In genomic region chr9:65520505-65520876, GRCm38 (mm10) we compare ENCODE assay signal across 10 mouse cellular contexts. TPM values are rescaled to one million over a fixed set of nuclear protein-coding genes. Genes with fewer than 3 reads are reported as not detected.
A peak's percentile ranks its signal among the peaks of the same experiment; 100 is the strongest.
DNase-seq lines count a peak whose midpoint lies in the region; ATAC-seq and TF ChIP-seq lines count a peak whose summit lies in the region.
"Had no signal": no experiment of that assay in that cellular context is flagged by ENCODE, and none has a peak within 500 bp of the region (broad histone marks: within the 10 kb centered on the region; RNA-seq: fewer than 3 reads in every experiment).

No protein-coding gene starts in this region.

- 22% methylated on average over 11 of the region's 11 CpGs for WGBS in heart, embryonic 13.5 days
- WGBS in forebrain, embryonic 15.5 days, result 10% methylated on average over 11 of the region's 11 CpGs
- WGBS in limb, embryonic 12.5 days, result 16% methylated on average over 11 of the region's 11 CpGs

- peaks cover 14% of the 10 kb centered on the region for H3K4me1 ChIP-seq in heart, embryonic 13.5 days
- no peaks in the 10 kb centered on the region for H3K4me1 ChIP-seq in ES-Bruce4 (ENCODE audit: control insufficient read depth, insufficient read depth, low read length)
- peaks cover 18% of the 10 kb centered on the region for H3K4me1 ChIP-seq in forebrain, embryonic 15.5 days
- peaks cover 13% of the 10 kb centered on the region; the same call in 1 of the 2 replicates for H3K4me1 ChIP-seq in limb, embryonic 12.5 days (replicated peaks)

- peaks cover 27% of the 10 kb centered on the region for H3K27me3 ChIP-seq in heart, embryonic 13.5 days (replicated peaks)
- no peaks in the 10 kb centered on the region for H3K27me3 ChIP-seq in ES-Bruce4 (ENCODE audit: control insufficient read depth, insufficient read depth, low read length, poor library complexity, severe bottlenecking)
- no peaks in the 10 kb centered on the region for H3K27me3 ChIP-seq in forebrain, embryonic 15.5 days
- peaks cover 9% of the 10 kb centered on the region for H3K27me3 ChIP-seq in limb, embryonic 12.5 days
- H3K27me3 ChIP-seq: CH12.LX had no signal

- DNase-seq in heart, adult 9 months (ENCODE audit: low spot score in 2 of 2), result no peak
- DNase-seq in thymus, postnatal 25 days, result no peak
- no peak for DNase-seq in retina, embryonic 14.5 days (ENCODE audit: low spot score)

- peak overlapping the region; percentile 67 for H3K4me2 ChIP-seq in heart, embryonic 13.5 days
- H3K4me2 ChIP-seq in forebrain, embryonic 15.5 days (replicated peaks), result peak overlapping the region; percentile 55
- H3K4me2 ChIP-seq in limb, embryonic 12.5 days, result peak overlapping the region; percentile 70

- no peak for TF ChIP-seq POLR2A in ES-Bruce4 (IDR thresholded peaks at IDR 0.05; ENCODE audit: insufficient read depth, low read length)

- H3K27ac ChIP-seq in heart, embryonic 13.5 days (replicated peaks), result no peak overlapping the region
- H3K27ac ChIP-seq in ES-Bruce4 (ENCODE audit: insufficient read depth, low read length), result no peak overlapping the region
- H3K27ac ChIP-seq in forebrain, embryonic 15.5 days (replicated peaks), result peak overlapping the region; percentile 53; the same call in 1 of the 2 replicates
- H3K27ac ChIP-seq in limb, embryonic 12.5 days, result no peak overlapping the region

- peak overlapping the region; percentile 39 for H3K4me3 ChIP-seq in heart, embryonic 13.5 days
- H3K4me3 ChIP-seq in ES-Bruce4 (ENCODE audit: low read depth, low read length), result peak overlapping the region; percentile 43; the same call in 1 of the 2 replicates
- peak overlapping the region; percentile 35 for H3K4me3 ChIP-seq in forebrain, embryonic 15.5 days
- H3K4me3 ChIP-seq in limb, embryonic 12.5 days (replicated peaks), result peak overlapping the region; percentile 37
- H3K4me3 ChIP-seq: myocyte had no signal

- TF ChIP-seq CTCF in ES-Bruce4 (IDR thresholded peaks at IDR 0.05; ENCODE audit: low read depth, low read length), result no peak

- ATAC-seq in heart, embryonic 13.5 days (ENCODE audit: extremely low read depth, insufficient number of reproducible peaks, low FRiP score, low TSS enrichment), result no peak
- ATAC-seq in forebrain, embryonic 15.5 days (replicated peaks), result peak; percentile 70
- no peak for ATAC-seq in limb, embryonic 12.5 days (ENCODE audit: insufficient number of reproducible peaks, insufficient read depth, low FRiP score, low TSS enrichment, low read depth)
- no peak for ATAC-seq in erythroblast, adult 5-6 weeks (replicated peaks; ENCODE audit: low FRiP score, poor library complexity, severe bottlenecking)

- no peaks in the 10 kb centered on the region for H3K9me3 ChIP-seq in heart, embryonic 13.5 days
- H3K9me3 ChIP-seq in ES-Bruce4 (replicated peaks; ENCODE audit: control insufficient read depth, insufficient read depth, low read length, poor library complexity, severe bottlenecking), result no peaks in the 10 kb centered on the region
- H3K9me3 ChIP-seq in forebrain, embryonic 15.5 days, result no peaks in the 10 kb centered on the region
- no peaks in the 10 kb centered on the region for H3K9me3 ChIP-seq in limb, embryonic 12.5 days

- H3K36me3 ChIP-seq in heart, embryonic 13.5 days, result no peaks in the 10 kb centered on the region
- H3K36me3 ChIP-seq in ES-Bruce4 (ENCODE audit: control insufficient read depth, insufficient read depth, low read length, poor library complexity, severe bottlenecking), result no peaks in the 10 kb centered on the region
- H3K36me3 ChIP-seq in forebrain, embryonic 15.5 days, result no peaks in the 10 kb centered on the region
- no peaks in the 10 kb centered on the region for H3K36me3 ChIP-seq in limb, embryonic 12.5 days

- no peak for TF ChIP-seq EP300 in ES-Bruce4 (IDR thresholded peaks at IDR 0.05; ENCODE audit: insufficient read depth, low read depth, low read length)

- peak overlapping the region; percentile 66 for H3K9ac ChIP-seq in heart, embryonic 13.5 days
- 0 out of 2 replicates have a peak overlapping the region, but pooled peaks have one; percentile 8 for H3K9ac ChIP-seq in ES-Bruce4 (ENCODE audit: low read depth, poor library complexity, severe bottlenecking)
- H3K9ac ChIP-seq in forebrain, embryonic 15.5 days (replicated peaks), result peak overlapping the region; percentile 35
- H3K9ac ChIP-seq in limb, embryonic 12.5 days (replicated peaks), result peak overlapping the region; percentile 50; the same call in 1 of the 2 replicates

RNA-seq across cellular contexts. Expression of gene Ankdd1a, which starts 0.5 kb away (rescaled TPM):
- polyA plus RNA-seq in heart, embryonic 13.5 days (2015; fragmentation: Nextera tagmentation; extraction: Ambion mirVana), result not detected in 2 replicates
- not detected in 2 replicates for polyA plus RNA-seq in ES-Bruce4 (2011; ENCODE audit: insufficient read depth, insufficient read length, low read depth, missing spikeins)
- 0.23 and 0.26 TPM in 2 replicates for polyA plus RNA-seq in forebrain, embryonic 15.5 days (2015; fragmentation: Nextera tagmentation; extraction: Ambion mirVana)
- polyA plus RNA-seq in limb, embryonic 12.5 days (2016; fragmentation: Nextera tagmentation; extraction: Ambion mirVana), result not detected in 2 replicates
- total RNA-seq in erythroblast, adult 5-6 weeks (2015; ENCODE audit: low replicate concordance), result not detected in 2 replicates
- total RNA-seq in erythroblast, adult 5-6 weeks (2017; ENCODE audit: low replicate concordance), result not detected in 2 replicates
- total RNA-seq: CH12.LX had no signal

RNA-seq across cellular contexts. Expression of gene Plekho2, which starts 59.3 kb away (rescaled TPM):
- 10.7 and 11.9 TPM in 2 replicates for polyA plus RNA-seq in heart, embryonic 13.5 days (2015; fragmentation: Nextera tagmentation; extraction: Ambion mirVana)
- 6.1 and 6.2 TPM in 2 replicates for polyA plus RNA-seq in ES-Bruce4 (2011; ENCODE audit: insufficient read depth, insufficient read length, low read depth, missing spikeins)
- polyA plus RNA-seq in forebrain, embryonic 15.5 days (2015; fragmentation: Nextera tagmentation; extraction: Ambion mirVana), result 5.1 and 5.2 TPM in 2 replicates
- polyA plus RNA-seq in limb, embryonic 12.5 days (2016; fragmentation: Nextera tagmentation; extraction: Ambion mirVana), result 12.2 and 15.0 TPM in 2 replicates
- total RNA-seq in erythroblast, adult 5-6 weeks (2015; ENCODE audit: low replicate concordance), result 22.3 and 23.4 TPM in 2 replicates
- 25.3 and 39.0 TPM in 2 replicates for total RNA-seq in erythroblast, adult 5-6 weeks (2017; ENCODE audit: low replicate concordance)

RNA-seq across cellular contexts. Expression of gene Spg21, which starts 59.7 kb away (rescaled TPM):
- 55.4 and 62.2 TPM in 2 replicates for polyA plus RNA-seq in heart, embryonic 13.5 days (2015; fragmentation: Nextera tagmentation; extraction: Ambion mirVana)
- polyA plus RNA-seq in ES-Bruce4 (2011; ENCODE audit: insufficient read depth, insufficient read length, low read depth, missing spikeins), result 50.8 and 52.8 TPM in 2 replicates
- 133 and 139 TPM in 2 replicates for polyA plus RNA-seq in forebrain, embryonic 15.5 days (2015; fragmentation: Nextera tagmentation; extraction: Ambion mirVana)
- polyA plus RNA-seq in limb, embryonic 12.5 days (2016; fragmentation: Nextera tagmentation; extraction: Ambion mirVana), result 126 and 129 TPM in 2 replicates
- 12.5 and 12.7 TPM in 2 replicates for total RNA-seq in erythroblast, adult 5-6 weeks (2015; ENCODE audit: low replicate concordance)
- total RNA-seq in erythroblast, adult 5-6 weeks (2017; ENCODE audit: low replicate concordance), result 10.2 and 14.9 TPM in 2 replicates

Comparison
In these comparisons a context has a peak if more than half of its experiments do, and no peak if none do; other contexts are left out.
1. H3K9ac ChIP-seq: peak in every context shown above with its lines; median percentile 66 in heart, embryonic 13.5 days; 50 in limb, embryonic 12.5 days; 35 in forebrain, embryonic 15.5 days; 8 in ES-Bruce4.